Mouse (Mus musculus) neutrophil, adult 5-6 weeks (primary cell): ENCODE data around the gene Cyth3. TPM values are rescaled to one million over a fixed set of nuclear protein-coding genes. Genes with fewer than 3 reads are reported as not detected.

ENCODE experiments used
- ATAC-seq: fragments of 151-379, 151-347 bp; 2 replicates; pipeline ENCODE4 v1.8.0; 2017; ENCODE audit warnings: mild to moderate bottlenecking, moderate TSS enrichment; ENCODE audit not compliant: insufficient number of reproducible peaks, poor library complexity, low FRiP score, severe bottlenecking; ENCODE audit errors: extremely low read depth
- total RNA-seq: library from RNA; stranded (forward); fragments of 200-1000 nt; gene quantifications from 2 replicates; pipeline ENCODE4 v1.2.3, GENCODE M21; 2017

Cyth3 gene
- total RNA-seq, 1 experiment from 2014 or later = 11.3 TPM

DNA sequence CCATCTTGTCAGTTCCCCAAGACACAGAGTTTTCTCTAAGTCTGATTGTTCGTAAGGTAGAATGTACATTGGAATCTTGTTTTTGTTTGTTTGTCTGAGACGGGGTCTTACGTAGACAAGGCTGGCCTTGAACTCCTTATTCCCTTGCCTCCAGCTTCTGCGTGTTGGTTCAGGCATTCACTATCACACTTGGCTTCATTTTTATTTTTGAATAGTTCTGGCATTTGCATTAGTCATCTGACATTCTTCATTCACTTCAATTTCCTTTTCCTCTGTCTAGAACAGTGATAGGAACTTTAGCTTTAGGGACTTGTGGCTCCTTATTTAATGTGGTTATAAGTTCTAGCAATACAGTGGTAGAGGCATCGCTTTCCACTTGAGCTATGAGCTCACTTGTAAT is 31.2 kb downstream of the Cyth3 start:
- no peak for ATAC-seq

DNA sequence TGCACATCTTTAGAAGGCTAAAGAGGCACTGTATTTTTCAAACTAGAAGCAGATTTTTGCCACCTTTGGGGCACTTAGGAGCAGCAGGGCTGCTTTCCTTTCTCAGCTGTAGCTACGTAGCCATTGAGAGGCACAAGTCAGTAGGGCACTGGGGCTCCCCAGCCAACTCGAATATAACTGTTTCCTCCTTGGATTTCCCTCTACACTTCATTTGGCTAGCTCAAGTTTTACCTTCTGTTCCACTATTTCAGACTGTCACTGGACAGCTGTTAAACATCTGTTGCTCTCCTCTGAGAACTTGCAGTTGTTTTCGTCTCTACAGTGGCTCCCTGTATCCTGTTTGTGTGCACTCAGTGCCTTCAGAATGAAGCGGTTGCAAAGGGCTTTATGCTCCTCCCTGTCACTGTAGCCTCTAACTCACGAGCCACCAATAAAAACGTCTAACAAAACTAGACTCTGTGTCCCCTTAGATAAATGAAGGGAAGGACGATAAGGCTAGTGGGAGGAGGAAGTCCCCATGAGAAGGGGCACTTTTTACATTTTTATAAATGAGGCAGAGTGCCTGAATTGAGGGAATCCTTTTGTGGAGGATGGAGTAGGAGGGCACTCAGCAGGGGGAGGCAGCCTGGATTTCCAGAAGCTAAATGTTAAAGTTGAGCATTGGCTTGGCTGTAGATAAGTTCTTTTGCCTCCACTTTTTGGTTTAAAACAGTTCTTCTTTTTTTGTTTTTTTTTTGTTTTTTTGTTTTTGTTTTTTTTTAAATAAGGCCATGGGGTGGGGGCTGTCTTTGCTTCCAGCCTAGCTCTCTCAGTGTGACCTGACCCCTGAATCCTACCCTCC is 32.6 kb downstream of the Cyth3 start:
- no peak for ATAC-seq

DNA sequence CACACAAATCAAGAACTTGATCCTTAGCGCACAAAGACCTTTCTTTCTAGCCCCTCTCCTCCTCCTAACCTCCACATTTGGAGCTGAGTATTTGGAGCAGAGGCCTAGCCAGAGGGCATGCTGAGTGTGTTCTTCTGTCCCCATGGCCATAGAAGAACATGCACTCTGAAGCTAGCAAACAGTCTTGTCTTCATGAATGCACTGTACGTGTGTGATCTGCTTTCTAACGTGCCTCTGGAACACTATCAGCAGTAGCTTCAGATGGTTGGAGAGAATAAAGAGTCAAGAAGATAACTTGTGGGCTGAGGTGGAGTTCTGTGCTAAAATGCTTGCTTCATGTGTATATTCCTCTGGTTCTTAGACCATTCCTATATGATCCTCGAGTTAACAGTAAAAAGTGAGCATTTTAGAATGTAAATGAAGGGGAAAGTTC is 33.3 kb downstream of the Cyth3 start:
- ATAC-seq = no peak

- ATAC-seq = no peak
Measured at GRCm38 (mm10) chr5:143656708-143657245, 34.5 kb downstream of the Cyth3 start.

DNA sequence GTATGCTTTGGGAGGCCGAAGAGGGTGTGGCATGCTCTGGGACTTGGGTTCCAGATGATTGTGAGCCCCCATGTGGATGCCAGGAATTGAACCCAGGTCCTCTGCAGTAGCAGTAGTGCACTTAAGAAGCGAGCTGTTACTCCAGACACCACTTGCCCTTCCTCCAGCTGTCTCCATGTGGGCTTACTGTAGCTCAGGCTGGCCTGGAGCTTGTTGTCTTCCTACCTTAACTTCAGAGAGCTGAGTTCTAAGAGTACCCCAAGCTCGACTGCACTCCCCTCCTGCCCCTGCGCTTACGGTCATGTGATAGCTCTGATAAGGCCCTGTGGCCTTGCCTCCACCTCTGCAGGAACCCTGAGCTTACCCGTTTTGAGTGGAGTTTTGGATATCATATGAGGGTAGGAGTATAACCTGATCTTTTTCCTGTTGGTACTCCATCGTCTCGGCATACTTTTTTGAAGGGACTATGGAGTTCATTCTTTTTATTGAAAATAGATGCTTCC is 36.8 kb downstream of the Cyth3 start:
- ATAC-seq = no peak

- ATAC-seq = no peak
Measured at GRCm38 (mm10) chr5:143663074-143663687, 40.9 kb downstream of the Cyth3 start.

DNA sequence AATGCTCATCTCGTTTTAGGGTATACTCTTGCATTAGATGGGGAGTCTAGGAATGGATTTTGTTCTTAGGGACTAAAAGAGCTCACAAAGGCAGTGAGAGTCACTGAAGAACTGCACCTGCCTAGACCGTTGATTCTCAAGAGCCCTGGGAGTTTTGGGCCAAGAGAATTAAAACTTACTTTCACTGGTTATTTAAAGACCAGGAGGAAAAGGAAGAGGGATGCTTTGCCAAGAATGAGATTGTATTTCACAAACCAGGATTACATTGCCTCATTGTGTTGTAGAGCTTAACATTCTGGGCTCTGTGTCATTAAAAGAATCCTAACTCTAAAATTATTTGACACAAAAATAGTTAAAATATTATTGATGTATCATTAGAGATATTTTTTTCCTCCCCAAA is 43.3 kb downstream of the Cyth3 start:
- no peak for ATAC-seq

GRCm38 (mm10) chr5:143666015-143666414 is 43.8 kb downstream of the Cyth3 start:
- no peak for ATAC-seq

GRCm38 (mm10) chr5:143668884-143669283 is 46.6 kb downstream of the Cyth3 start:
- no peak for ATAC-seq

DNA sequence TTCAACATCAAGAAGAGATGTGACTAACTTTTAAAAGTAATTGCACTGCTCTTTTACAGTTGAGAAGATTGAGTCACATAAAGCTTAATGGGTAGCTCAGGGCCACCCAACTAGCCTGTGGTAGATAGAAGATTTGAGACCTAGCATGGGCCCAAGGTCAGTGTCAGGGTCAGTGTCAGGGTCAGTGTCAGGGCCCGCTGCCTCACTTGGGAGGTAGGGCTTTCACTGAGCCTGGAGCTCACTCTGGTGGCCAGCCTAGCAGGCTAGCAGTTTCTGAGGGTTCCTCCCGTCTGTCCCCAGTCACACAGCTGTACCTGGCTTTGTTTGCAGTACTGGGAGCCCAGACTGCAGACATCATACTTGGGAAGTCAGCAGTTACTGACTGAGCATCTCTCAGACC is 47.1 kb downstream of the Cyth3 start:
- no peak for ATAC-seq

DNA sequence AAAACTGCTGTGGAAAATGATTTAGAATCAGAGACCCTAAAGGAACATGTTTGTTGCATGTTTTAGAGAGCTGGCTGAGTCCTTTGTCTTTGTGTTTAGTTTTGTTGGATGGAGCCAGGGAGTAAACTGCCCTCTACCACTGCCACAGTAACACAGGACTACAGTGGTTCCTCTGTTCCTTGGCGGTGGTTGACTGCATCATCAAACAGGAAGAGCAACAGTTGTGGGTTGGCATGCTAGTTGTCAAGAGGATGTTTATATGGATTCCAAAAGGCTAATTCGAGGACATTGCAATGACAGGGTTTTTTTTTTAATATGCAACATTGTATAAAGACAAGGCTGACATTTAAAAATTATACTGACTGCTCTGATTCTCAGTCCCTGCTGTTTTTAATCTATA is 47.6 kb downstream of the Cyth3 start:
- no peak for ATAC-seq

DNA sequence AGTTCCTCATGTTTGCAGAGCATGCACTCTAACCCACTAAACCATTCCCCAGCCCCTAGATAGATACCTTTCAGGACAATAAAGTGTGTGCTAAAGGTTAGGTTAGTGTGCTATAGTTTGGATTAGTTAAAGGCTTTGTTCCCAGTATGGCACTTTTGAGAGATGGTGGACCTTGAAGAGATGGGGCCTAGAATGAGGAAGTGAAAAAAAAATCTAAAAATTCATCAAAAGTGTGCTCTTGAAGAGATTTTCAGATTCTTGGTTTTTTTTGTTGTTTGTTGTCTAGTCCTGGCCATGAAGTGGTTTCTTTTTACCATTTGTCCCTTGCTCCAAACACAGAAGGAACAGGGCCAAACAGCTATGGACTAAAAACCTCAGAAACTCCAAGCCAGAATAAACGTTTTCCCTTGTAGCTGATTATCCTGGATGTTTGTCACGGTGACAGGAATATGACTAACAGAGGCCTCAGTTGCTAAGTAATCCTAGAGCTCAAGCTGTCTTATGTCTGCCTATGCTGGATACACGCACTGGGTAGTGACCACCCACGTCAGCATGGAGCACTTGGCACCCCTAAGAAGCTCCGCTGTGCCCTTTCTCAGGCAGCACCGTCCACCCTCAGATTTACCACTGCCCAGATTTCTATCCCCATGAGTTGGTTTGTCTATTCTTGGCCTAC is 48.6 kb downstream of the Cyth3 start:
- ATAC-seq = 0 out of 2 replicates have a peak, but pooled peaks have one; percentile 13

DNA sequence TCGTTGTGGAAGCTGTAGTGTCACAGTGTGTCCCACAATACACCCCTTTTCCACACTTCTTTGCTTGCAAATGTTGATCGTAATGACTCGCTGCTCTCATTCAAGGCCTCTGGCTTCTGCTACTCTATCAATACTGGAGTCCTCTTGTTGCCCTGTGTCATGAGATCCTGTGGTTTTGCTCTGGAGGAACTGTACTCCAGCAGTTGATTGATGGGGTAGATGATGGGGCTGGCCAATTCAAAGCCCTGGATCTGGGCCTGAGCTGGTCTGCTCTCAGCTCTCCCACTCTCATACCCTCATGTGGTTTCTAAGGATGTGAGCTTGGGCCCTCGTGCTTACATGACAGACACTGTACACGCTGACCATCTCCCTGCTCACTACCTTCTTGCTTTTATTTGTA is 52.3 kb downstream of the Cyth3 start:
- no peak for ATAC-seq

GRCm38 (mm10) chr5:143676218-143676985 is 54.2 kb downstream of the Cyth3 start:
- no peak for ATAC-seq

DNA sequence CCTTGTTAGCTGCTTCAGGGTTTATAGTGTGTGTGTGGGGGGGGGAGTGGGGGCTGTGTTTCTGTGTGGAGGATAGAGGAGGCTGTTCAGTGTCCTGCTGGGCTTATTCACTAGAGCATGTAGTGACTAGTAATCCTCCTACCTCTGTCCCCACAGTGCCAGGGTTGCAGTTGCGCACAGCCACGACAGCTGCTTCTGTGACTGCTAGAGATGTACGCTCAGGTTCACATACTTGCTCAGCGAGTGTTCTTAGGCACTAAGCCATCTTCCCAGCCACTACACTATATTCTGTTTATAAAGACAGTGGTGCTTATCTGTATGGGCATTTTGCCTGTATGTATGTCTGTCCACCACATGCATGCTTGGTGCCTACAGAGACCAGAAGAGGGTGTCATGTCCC is 55.1 kb downstream of the Cyth3 start:
- no peak for ATAC-seq

DNA sequence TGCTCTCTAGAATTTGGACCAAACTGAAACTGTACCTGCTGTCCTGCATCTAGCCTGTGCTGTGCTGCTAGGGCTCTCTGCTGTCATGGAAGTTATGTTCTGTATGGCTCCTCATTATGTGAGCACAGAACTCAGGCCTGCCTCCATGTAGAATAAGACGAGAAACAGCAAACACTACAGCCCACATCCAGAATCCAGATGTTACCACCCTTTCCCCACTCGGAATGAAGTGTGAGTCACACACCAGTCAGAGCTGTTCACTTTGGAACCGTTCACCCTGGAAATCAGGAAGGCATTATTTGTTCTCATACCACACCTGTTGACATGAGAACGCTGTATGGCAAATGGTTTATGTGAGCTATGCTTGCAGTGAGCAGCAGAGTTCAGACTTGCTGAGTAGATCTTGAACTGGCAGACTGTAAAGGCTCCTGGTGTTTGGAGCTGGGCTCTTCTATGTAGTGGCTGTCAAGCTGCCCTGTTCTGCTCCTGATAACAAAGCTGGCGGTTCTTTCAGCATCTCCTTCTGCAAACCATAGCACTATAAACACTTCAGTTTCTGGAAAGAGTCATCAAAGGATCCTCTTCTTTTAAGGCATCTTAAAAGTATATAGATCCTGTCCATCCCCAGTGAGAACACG is 56.5 kb downstream of the Cyth3 start:
- no peak for ATAC-seq

DNA sequence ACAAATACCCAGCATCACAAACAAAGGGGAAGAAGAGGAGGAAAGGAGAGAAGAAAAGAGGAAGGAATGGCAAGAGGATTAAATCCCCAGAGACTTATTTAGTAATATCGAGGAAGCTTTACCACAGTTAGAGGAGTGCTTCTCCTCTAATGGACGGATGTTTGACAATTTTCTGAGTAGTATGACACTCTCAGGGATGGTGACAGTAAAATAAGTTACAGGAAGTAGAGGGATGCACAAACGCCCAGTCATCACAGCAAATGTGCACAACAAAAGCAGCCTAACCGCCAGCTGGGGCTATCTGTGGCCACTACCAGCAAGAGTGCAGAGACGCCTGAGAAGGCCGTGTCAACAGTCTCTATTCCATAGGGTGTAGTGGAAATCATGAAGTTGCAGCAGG is 57.4 kb downstream of the Cyth3 start:
- ATAC-seq = no peak

DNA sequence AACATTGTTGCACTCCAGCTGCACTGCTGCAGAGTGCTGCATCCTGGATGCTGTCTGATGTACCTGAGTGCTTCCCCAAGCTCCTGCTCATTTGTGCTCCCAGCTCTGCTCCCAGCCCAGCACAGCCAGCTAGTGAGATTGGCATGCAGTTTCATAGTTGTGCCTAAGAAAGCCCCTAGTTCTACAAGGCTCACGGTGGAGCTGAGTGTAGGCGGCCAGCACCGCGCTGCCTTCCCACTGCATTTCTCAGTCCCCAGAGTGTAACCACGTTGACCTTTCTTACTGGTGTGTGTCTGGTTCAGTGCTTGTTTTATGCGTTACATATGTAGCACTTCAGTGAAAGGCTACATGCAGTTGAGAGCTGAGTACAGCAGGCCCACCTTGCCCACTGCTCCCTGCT is 61.4 kb downstream of the Cyth3 start:
- no peak for ATAC-seq
